Mouse (Mus musculus): ENCODE measurements around the gene Arhgdia.

DNA sequence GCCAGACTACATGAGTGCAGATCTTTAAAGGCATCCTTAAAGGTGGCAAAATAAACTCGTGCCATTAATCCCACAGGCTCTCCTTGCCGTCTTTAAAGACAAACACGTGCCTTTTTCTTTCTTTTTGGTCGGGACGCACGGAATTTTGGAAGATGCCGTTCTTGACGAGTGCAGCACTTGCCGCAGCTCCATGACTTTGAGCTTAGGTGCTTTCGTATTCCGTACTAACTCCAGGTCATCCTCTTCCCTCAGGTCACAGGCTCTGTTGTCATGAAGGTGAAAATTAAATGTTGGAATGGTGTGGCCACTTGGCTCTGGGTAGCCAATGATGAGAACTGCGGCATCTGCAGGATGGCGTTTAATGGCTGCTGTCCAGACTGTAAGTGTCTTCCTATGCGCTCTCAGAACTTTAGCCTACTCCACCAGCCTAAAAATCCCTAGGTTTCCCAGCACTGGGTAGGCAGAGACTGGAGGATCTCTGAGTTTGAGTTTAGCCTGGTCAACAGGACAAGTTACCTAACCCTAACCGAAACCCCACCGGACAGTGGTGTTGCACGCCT is 17.6 kb upstream of the Arhgdia start:
- TF ChIP-seq CTCF (IDR thresholded peaks at IDR 0.05; ENCODE audit: low read depth): no peak
- no peak for TF ChIP-seq EP300 (optimal IDR thresholded peaks at IDR 0.05)
